Mouse (Mus musculus) adrenal gland, postnatal 14 days (tissue): Measurements from ENCODE around the gene Dnah8. TPM values are rescaled to one million over a fixed set of nuclear protein-coding genes. Genes with fewer than 3 reads are reported as not detected.
"Not testable (repeated sequence)": the region's sequence is repeated elsewhere in the genome, so short reads cannot be mapped to it uniquely, and the experiment has no call there.

Experiments used
- DNase-seq: peaks from one replicate; pipeline ENCODE4 v3.0.0; 2021; ENCODE audit warnings: mixed read lengths
- total RNA-seq: library from RNA; stranded (reverse); gene quantifications from 2 replicates; pipeline ENCODE4 v1.2.3, GENCODE M21; 2021

Dnah8 gene
- total RNA-seq, 1 experiment from 2014 or later, result 1.3 TPM

- DNase-seq, result no peak
Measured at GRCm38 (mm10) chr17:30609305-30609979, 14.7 kb upstream of the Dnah8 start.

GRCm38 (mm10) chr17:30609980-30610307 is 14.2 kb upstream of the Dnah8 start:
- DNase-seq, result no peak

GRCm38 (mm10) chr17:30610739-30611138 is 13.4 kb upstream of the Dnah8 start:
- no peak for DNase-seq

GRCm38 (mm10) chr17:30611221-30612074 is 12.7 kb upstream of the Dnah8 start:
- no peak for DNase-seq

- peak; percentile 100 for DNase-seq
Measured at GRCm38 (mm10) chr17:30612075-30612859, 11.9 kb upstream of the Dnah8 start.

- no peak for DNase-seq
Measured at GRCm38 (mm10) chr17:30613350-30613749, 10.8 kb upstream of the Dnah8 start.

GRCm38 (mm10) chr17:30616203-30616602 is 8.0 kb upstream of the Dnah8 start:
- no peak for DNase-seq

GRCm38 (mm10) chr17:30618136-30618891 is 5.8 kb upstream of the Dnah8 start:
- DNase-seq, result no peak

GRCm38 (mm10) chr17:30619153-30619552 is 5.0 kb upstream of the Dnah8 start:
- no peak for DNase-seq

- DNase-seq, result no peak
Measured at GRCm38 (mm10) chr17:30620548-30620947, 3.6 kb upstream of the Dnah8 start.

GRCm38 (mm10) chr17:30621450-30621849 is 2.7 kb upstream of the Dnah8 start:
- DNase-seq, result no peak

GRCm38 (mm10) chr17:30623200-30623599 is 954 bp upstream of the Dnah8 start:
- no peak for DNase-seq

GRCm38 (mm10) chr17:30626719-30627118 is 2.6 kb downstream of the Dnah8 start, which contains the start of gene Glo1:
Gene Glo1, minus strand, starts transcription at chr17:30626871.
- DNase-seq, result not testable (repeated sequence)

GRCm38 (mm10) chr17:30635367-30635766 is 11.2 kb downstream of the Dnah8 start:
- DNase-seq, result peak; percentile 45

- no peak for DNase-seq
Measured at GRCm38 (mm10) chr17:30637714-30638113, 13.6 kb downstream of the Dnah8 start.

- no peak for DNase-seq
Measured at GRCm38 (mm10) chr17:30638996-30639395, 14.8 kb downstream of the Dnah8 start.

GRCm38 (mm10) chr17:30640896-30641295 is 16.7 kb downstream of the Dnah8 start:
- DNase-seq, result no peak

- no peak for DNase-seq
Measured at GRCm38 (mm10) chr17:30648770-30649169, 24.6 kb downstream of the Dnah8 start.

GRCm38 (mm10) chr17:30653010-30653409 is 28.9 kb downstream of the Dnah8 start:
- DNase-seq, result no peak

- DNase-seq, result no peak
Measured at GRCm38 (mm10) chr17:30657530-30658151, 33.5 kb downstream of the Dnah8 start.

GRCm38 (mm10) chr17:30658152-30658544 is 34.0 kb downstream of the Dnah8 start:
- DNase-seq, result peak; percentile 84

GRCm38 (mm10) chr17:30662131-30662530 is 38.0 kb downstream of the Dnah8 start:
- no peak for DNase-seq
